Mouse (Mus musculus) lung, postnatal 0 days (tissue): ENCODE measurements around the gene Cyp2s1.
A peak's percentile ranks its signal among the peaks of the same experiment; 100 is the strongest.

Experiments used
- CTCF ChIP-seq: IDR thresholded peaks from 2 replicates; pipeline ENCODE4 v1.5.1; 2016; ENCODE audit warnings: antibody characterized with exemption, mild to moderate bottlenecking
- EP300 ChIP-seq: IDR thresholded peaks from 2 replicates; pipeline ENCODE4 v1.6.1; 2016; ENCODE audit warnings: antibody characterized with exemption, mild to moderate bottlenecking, control low read depth

DNA sequence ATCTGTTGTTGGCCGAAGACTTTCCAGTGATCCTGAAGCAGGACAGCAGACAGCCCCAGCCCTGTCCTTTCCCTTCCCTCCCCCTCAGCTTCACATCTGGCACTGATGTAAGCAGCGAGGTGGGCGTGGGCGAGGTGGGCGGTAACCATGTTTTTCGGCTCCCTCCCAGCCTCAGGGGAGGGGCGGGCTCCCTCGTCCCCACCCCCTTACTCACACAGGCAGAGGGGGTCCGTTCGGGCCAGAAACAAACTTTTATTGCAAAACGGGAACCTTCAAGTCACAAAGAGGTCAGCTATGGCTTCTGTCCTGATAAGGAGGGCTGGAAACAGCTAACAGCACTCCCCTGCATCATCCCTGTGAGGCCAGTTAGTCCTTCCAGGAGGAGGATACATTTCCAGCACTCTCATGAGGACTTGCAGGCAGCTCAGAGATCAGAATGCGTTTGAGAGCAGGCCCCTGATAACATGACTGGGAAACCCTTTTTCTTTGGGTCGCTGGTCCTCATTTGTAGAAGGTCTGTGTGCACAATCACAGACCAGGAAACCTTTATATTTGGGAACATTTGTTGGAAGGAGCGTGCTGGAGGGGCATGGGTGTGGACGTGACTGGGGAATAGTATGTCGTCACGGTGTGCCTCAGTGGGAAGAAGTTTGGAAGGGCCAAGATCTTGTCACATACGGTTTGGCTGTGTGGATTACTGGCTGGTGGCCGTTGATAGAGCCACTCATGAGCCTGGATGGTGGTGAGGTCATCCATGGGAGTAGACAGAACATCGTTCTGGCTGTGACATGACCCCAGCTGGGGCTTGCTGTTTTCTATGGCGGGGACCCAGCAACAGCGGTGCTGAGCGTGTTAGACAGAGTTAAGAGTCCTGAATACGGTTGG is 14.2 kb downstream of the Cyp2s1 start:
- TF ChIP-seq CTCF (no peak), EP300 (peak; percentile 45; the same call in 1 of the 2 replicates)
